Mouse (Mus musculus) T-helper 1 cell (primary cell): Measurements from ENCODE around the gene Eif4e2.

ENCODE experiments used
- in situ Hi-C: fragments of 300-600 bp; cut with MboI, MseI; formaldehyde crosslinking; loops from one replicate; pipeline ENCODE4 v1.15.1; 2025; ENCODE audit warnings: high pct_unique_total_duplicates

Eif4e2 gene

GRCm38 (mm10) chr1:87213735-87214704 lies at the start of gene Eif4e2:
Gene Eif4e2 (plus strand): TSS chr1:87213914.
- in situ Hi-C loops = no loop called here

GRCm38 (mm10) chr1:87164164-87164795 lies 49.4 kb upstream of the Eif4e2 start:
- in situ Hi-C loops = loop anchor here (5.0 kb wide), 1 partner anchor 62 kb away; the partner anchor contains the start of gene Alpi

DNA sequence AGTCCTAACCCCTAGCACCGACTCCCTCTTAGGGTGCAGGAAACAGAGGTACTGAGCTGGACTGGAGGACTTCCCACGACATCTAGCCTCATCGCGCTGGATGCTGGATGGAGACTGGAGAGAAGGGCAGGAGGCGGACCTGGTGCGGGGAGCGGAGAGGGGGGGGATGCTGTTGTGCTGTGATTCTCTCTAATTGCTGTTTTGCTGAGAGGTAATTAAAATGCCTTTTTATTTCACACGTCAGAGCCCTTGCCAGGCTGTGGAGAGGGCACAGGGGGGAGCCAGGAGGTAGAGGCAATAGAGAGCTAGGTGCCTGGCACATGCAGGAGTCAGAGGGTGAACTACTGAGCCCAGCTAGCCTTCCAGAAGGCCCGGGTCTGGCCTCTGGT lies 48.9 kb upstream of the Eif4e2 start:
- in situ Hi-C loops = loop anchor here (5.0 kb wide), 1 partner anchor 62 kb away; the partner anchor contains the start of gene Alpi

- in situ Hi-C loops = no loop called here
Measured at GRCm38 (mm10) chr1:87170458-87170857, 43.3 kb upstream of the Eif4e2 start.

DNA sequence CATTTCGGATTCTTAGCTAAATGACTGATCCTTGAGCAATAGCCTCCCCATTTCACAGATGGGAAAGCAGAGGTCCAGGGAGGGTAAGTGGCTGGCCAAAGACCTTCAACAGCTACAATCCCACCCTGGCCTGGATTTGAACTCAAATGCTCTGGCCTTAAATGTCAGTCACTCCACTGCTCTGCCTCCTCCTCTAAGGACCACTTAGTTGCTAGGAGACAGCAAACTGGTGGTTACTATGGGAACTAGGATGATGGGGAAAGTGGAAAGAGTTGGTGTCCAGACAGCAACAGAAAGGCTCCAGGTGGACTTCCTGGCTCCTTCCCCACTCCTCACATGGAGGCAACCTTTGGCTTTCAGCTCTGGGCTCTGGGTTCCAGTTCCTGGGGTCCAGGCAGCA lies 42.4 kb upstream of the Eif4e2 start:
- in situ Hi-C loops = no loop called here

DNA sequence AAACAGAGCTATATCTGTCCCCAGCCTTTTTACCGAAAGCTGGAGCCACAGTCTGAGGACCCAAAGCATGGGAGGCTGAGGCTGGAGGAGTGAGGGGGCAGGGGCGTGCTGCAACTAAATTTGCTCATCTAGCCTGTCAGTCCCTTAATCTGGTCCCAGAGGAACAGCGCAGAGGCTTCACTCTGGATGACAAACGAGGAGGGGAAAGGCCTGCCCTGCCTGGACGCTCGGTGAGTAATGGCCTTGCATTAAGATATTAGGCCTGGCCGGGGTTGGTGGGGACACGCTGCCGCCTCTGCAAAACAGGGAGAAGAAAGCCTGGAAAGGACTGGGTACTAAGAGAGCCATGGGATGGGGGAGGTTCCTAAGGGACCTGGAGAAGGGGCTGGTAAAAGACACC lies 41.4 kb upstream of the Eif4e2 start:
- in situ Hi-C loops = no loop called here

GRCm38 (mm10) chr1:87174006-87174955 lies 39.4 kb upstream of the Eif4e2 start:
- in situ Hi-C loops = no loop called here

GRCm38 (mm10) chr1:87175852-87176292 lies 37.8 kb upstream of the Eif4e2 start:
- in situ Hi-C loops = no loop called here

GRCm38 (mm10) chr1:87180896-87181295 lies 32.8 kb upstream of the Eif4e2 start:
- in situ Hi-C loops = no loop called here

GRCm38 (mm10) chr1:87183013-87183412 lies 30.7 kb upstream of the Eif4e2 start, which contains the start of gene Prss56:
Gene Prss56 (plus strand): TSS chr1:87183313.
- in situ Hi-C loops = no loop called here

DNA sequence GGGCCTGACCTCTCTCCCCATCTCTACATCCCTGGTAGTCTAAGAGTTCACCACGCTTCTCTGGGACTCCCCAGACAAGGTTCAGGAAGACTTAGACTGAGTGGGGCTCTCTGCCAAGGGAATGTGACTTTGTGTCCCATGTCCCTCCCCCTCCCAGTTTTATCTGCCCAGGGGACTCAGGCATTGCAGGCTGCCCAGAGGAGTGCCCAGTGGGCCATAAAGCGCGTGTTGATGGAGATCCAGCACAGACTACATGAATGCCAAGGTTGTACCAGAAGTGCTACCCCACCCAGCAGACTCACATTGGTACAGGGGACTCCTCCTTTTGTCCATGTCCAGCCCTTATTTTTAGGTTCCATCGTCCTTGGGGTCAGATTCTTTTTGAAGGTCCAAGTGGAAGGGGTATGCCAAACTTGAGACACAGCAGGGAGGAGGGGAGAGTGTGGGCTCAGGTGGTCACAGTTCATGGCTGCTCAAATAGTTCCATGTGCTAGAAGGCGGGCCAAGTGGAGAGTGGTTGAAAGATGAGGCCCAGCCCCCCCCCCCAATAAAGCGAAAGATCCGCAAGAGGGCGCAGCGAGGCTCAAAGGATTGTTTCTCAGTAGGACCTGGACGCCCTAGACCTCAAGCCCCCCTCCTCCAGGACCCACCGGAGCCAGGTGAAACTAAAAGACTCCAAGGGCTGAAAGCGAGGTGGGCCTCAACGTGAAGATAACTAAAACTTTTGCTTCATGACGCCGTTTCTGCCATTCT lies 29.5 kb upstream of the Eif4e2 start:
- in situ Hi-C loops = no loop called here

GRCm38 (mm10) chr1:87184751-87185139 lies 29.0 kb upstream of the Eif4e2 start:
- in situ Hi-C loops = loop anchor here (5.0 kb wide), 1 partner anchor 82 kb away; the partner anchor contains the start of gene Alpi

- in situ Hi-C loops = loop anchor here (5.0 kb wide), 1 partner anchor 83 kb away; the partner anchor contains the start of gene Alpi
Measured at GRCm38 (mm10) chr1:87185526-87185925, 28.2 kb upstream of the Eif4e2 start.

GRCm38 (mm10) chr1:87186261-87187036 lies 27.3 kb upstream of the Eif4e2 start:
- in situ Hi-C loops = loop anchor here (5.0 kb wide), 1 partner anchor 84 kb away; the partner anchor contains the start of gene Alpi

DNA sequence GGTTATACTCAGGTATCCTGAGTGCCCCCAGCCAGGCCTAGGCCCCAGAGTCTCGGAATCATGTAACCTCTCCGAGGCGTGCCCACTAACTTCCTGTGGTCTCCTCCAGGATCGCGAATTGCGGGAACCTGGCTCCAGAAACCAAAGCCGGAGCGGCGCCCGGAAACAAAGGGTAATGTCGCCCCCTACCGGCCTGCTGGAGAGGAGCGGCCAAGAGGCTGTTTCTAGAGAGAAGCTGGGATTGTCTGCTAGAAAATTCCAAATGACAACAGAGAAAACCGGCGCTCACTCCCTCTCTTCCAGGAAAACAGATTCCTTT lies 26.7 kb upstream of the Eif4e2 start:
- in situ Hi-C loops = loop anchor here (5.0 kb wide), 1 partner anchor 85 kb away; the partner anchor contains the start of gene Alpi

- in situ Hi-C loops = no loop called here
Measured at GRCm38 (mm10) chr1:87190429-87190828, 23.3 kb upstream of the Eif4e2 start, which contains the start of gene Chrnd. Gene Chrnd (plus strand): TSS chr1:87190607.

DNA sequence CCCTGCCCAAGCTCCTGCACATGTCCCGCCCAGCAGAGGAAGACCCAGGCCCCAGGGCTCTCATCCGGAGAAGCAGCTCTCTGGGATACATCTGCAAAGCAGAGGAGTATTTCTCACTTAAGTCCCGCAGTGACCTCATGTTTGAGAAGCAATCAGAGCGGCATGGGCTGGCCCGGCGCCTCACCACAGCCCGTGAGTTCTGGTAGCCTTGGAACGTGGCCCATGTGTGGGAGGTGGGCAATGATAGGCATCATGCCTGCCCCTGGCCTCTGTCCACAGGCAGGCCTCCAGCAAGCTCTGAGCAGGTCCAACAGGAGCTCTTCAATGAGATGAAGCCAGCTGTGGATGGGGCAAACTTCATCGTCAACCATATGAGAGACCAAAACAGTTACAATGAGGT lies 16.4 kb upstream of the Eif4e2 start:
- in situ Hi-C loops = no loop called here

DNA sequence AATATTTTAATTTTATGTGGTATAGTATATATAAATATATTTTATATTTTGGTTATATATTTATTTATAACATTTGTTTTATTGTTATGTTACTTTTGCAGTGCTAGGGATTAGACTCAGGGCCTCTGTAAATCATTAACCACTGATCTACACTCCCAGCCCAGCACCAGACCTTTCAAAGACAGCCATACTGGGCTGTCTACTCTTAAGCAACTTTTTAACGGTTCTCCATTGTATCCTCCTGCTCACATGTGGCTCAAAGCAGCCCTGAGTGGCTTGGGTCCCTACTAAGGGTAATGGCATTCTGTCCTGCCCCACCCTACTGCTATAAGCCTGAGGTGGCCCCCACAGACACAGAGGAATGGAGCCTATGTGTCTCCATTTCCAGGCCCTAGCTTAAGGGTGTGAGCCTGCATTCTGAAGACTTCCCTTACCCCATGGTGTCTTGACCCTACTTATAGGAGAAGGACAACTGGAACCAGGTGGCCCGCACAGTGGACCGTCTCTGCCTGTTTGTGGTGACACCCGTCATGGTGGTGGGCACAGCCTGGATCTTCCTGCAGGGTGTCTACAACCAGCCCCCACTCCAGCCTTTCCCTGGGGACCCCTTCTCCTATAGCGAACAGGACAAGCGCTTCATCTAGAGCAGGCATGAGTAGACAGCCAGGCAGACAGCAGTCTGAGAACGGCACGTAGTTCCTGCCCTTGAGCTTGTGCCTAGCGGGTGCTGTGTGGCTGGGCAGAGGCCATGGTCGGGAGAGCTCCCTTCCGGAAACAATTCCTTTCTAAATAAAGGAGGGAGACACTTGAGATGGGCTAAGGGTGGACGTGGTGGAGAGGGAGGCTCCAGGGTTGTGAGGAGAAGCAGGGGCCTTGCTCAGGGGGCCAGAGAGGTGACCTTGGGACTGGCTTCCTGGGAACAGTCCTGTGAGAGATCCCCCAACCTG lies 15.3 kb upstream of the Eif4e2 start:
- in situ Hi-C loops = no loop called here
